12 mouse cellular contexts compared by ENCODE assay signal in genomic region chr16:97310570-97310846, GRCm38 (mm10). TPM values are rescaled to one million over a fixed set of nuclear protein-coding genes. Genes with fewer than 3 reads are reported as not detected.
DNase-seq lines count a peak whose midpoint lies in the region; ATAC-seq and TF ChIP-seq lines count a peak whose summit lies in the region.
"Had no signal": no experiment of that assay in that cellular context is flagged by ENCODE, and none has a peak within 500 bp of the region (broad histone marks: within the 10 kb centered on the region; RNA-seq: fewer than 3 reads in every experiment).

No protein-coding gene starts in this region.

- no peak overlapping the region for H3K9ac ChIP-seq in heart, embryonic 14.5 days (ENCODE audit: low read length)
- no peak overlapping the region for H3K9ac ChIP-seq in liver, embryonic 15.5 days
- H3K9ac ChIP-seq: neural tube, embryonic 12.5 days had no signal

- no peak overlapping the region for H3K4me3 ChIP-seq in heart, embryonic 14.5 days (ENCODE audit: control insufficient read depth in 1 of 2, insufficient read depth in 1 of 2, low read depth in 1 of 2, low read length in 2 of 2)
- no peak overlapping the region for H3K4me3 ChIP-seq in C2C12 (ENCODE audit: insufficient read depth, poor library complexity, severe bottlenecking)
- no peak overlapping the region for H3K4me3 ChIP-seq in liver, embryonic 15.5 days (replicated peaks)
- H3K4me3 ChIP-seq: neural tube, embryonic 12.5 days had no signal

- TF ChIP-seq CTCF in C2C12 (IDR thresholded peaks at IDR 0.05; ENCODE audit: control insufficient read depth, insufficient read depth, insufficient read length), result no peak

- 37% methylated on average over 1 of the region's 1 CpGs for WGBS in heart, embryonic 14.5 days
- 21% methylated on average over 1 of the region's 1 CpGs for WGBS in liver, embryonic 15.5 days (ENCODE audit: insufficient replicate concordance)

- intact Hi-C loops in heart, postnatal 36 days (cut with DNase I), result loop anchor here (5.0 kb wide), 4 partner anchors 157 to 467 kb away; no protein-coding TSS in a partner anchor
- intact Hi-C loops in left cerebral cortex, postnatal 4 days (cut with DNase I), result loop anchor here (10.0 kb wide), 1 partner anchor 454 kb away; the partner anchor contains the start of gene Ripk4

- no peaks in the 10 kb centered on the region for H3K36me3 ChIP-seq in heart, embryonic 14.5 days (ENCODE audit: control insufficient read depth, insufficient read depth, low read length)
- no peaks in the 10 kb centered on the region for H3K36me3 ChIP-seq in C2C12 (ENCODE audit: control insufficient read depth, insufficient read depth)
- no peaks in the 10 kb centered on the region for H3K36me3 ChIP-seq in liver, embryonic 15.5 days (replicated peaks)
- H3K36me3 ChIP-seq: neural tube, embryonic 12.5 days had no signal

- H3K9me3 ChIP-seq in heart, embryonic 14.5 days (ENCODE audit: control insufficient read depth, low read length), result no peaks in the 10 kb centered on the region
- no peaks in the 10 kb centered on the region for H3K9me3 ChIP-seq in liver, embryonic 15.5 days (replicated peaks)
- H3K9me3 ChIP-seq: neural tube, embryonic 12.5 days had no signal

- H3K4me1 ChIP-seq in heart, embryonic 14.5 days (ENCODE audit: control insufficient read depth in 2 of 2, insufficient read depth in 2 of 2, low read length in 2 of 2), result peaks cover 0 to 13% of the 10 kb centered on the region in 2 experiments; a peak in 3 of 4 replicates
- no peaks in the 10 kb centered on the region for H3K4me1 ChIP-seq in liver, embryonic 15.5 days (replicated peaks)
- H3K4me1 ChIP-seq: neural tube, embryonic 12.5 days had no signal

- H3ac ChIP-seq in C2C12 (ENCODE audit: control insufficient read depth, insufficient read length, low read depth), result no peak overlapping the region

- ATAC-seq in heart, embryonic 14.5 days (ENCODE audit: insufficient number of reproducible peaks, insufficient read depth, low FRiP score, low read depth), result peak; percentile 73; the same call in 1 of the 2 replicates
- 0 out of 2 replicates have a peak, but pooled peaks have one; percentile 34 for ATAC-seq in liver, embryonic 15.5 days (ENCODE audit: insufficient read depth)

- H3K27me3 ChIP-seq in heart, embryonic 14.5 days (ENCODE audit: control insufficient read depth, insufficient read depth, low read length), result no peaks in the 10 kb centered on the region
- no peaks in the 10 kb centered on the region for H3K27me3 ChIP-seq in C2C12 (ENCODE audit: control insufficient read depth, insufficient read depth, insufficient read length)
- no peaks in the 10 kb centered on the region for H3K27me3 ChIP-seq in liver, embryonic 15.5 days
- H3K27me3 ChIP-seq: neural tube, embryonic 12.5 days had no signal

- no peak overlapping the region for H3K4me2 ChIP-seq in heart, embryonic 14.5 days (ENCODE audit: low read length)
- no peak overlapping the region for H3K4me2 ChIP-seq in liver, embryonic 15.5 days
- H3K4me2 ChIP-seq: neural tube, embryonic 12.5 days had no signal

- H3K27ac ChIP-seq in heart, embryonic 14.5 days (replicated peaks in 1 of 2; ENCODE audit: control insufficient read depth in 1 of 2, insufficient read depth in 1 of 2, low read depth in 2 of 2, low read length in 2 of 2), result peak overlapping the region in 1 of 2 experiments; percentile 55; a peak in 1 of 4 replicates
- H3K27ac ChIP-seq in liver, embryonic 15.5 days (replicated peaks), result no peak overlapping the region
- H3K27ac ChIP-seq: neural tube, embryonic 12.5 days had no signal

- H3K79me2 ChIP-seq in C2C12 (ENCODE audit: control insufficient read depth, insufficient read depth), result no peaks in the 10 kb centered on the region

- no peaks in the 10 kb centered on the region for H3K79me3 ChIP-seq in C2C12 (ENCODE audit: low read depth)

- no peak for DNase-seq in heart, postnatal 36 days
- DNase-seq in adrenal gland, postnatal 10 days, result peak; percentile 28
- no peak for DNase-seq in ovary, postnatal 36 days (ENCODE audit: low spot score)
- no peak for DNase-seq in yolk sac, embryonic 10.5 days (ENCODE audit: low spot score)
- no peak for DNase-seq in left cerebral cortex, postnatal 4 days
- DNase-seq: embryo, embryonic 11 days; lung, adult 2 months; right cerebral cortex, postnatal 14 days had no signal

TF ChIP-seq in C2C12, 6 proteins besides CTCF, POLR2A, EP300 and RAD21:
- peak; percentile 63 for TF ChIP-seq MYOD1 (IDR thresholded peaks at IDR 0.05; ENCODE audit: control insufficient read depth, insufficient read length, low read depth)
- TF ChIP-seq CEBPB (IDR thresholded peaks at IDR 0.05; ENCODE audit: low read depth), result no peak
- TF ChIP-seq USF1 (IDR thresholded peaks at IDR 0.05; ENCODE audit: low read depth), result no peak

RNA-seq across cellular contexts. Expression of gene Bace2, which starts 46.0 kb away (rescaled TPM):
- 64.8 and 82.0 TPM in 2 replicates for polyA plus RNA-seq in heart, embryonic 14.5 days (2014; fragmentation: Nextera tagmentation; extraction: Ambion mirVana)
- 10 to 100 TPM; 16.3 to 20.8 TPM for total RNA-seq in heart, postnatal 36 days (2021)
- polyA plus RNA-seq in C2C12 (2012; fragmentation: generic; extraction: Trizol), result 0.66 TPM
- 10 to 100 TPM; 16.5 to 18.7 TPM for total RNA-seq in adrenal gland, postnatal 10 days (2021)
- polyA plus RNA-seq in liver, embryonic 15.5 days (2015; fragmentation: Nextera tagmentation; extraction: Ambion mirVana), result 4.9 and 6.9 TPM in 2 replicates
- 1 to 10 TPM; 8.3 to 8.8 TPM for total RNA-seq in left cerebral cortex, postnatal 4 days (2021)
